Mouse (Mus musculus): ENCODE results near the gene Arhgap27. TPM values are rescaled to one million over a fixed set of nuclear protein-coding genes. Genes with fewer than 3 reads are reported as not detected.
"Not testable (repeated sequence)": the region's sequence is repeated elsewhere in the genome, so short reads cannot be mapped to it uniquely, and the experiment has no call there.

The Arhgap27 gene
- polyA plus RNA-seq (2016; fragmentation: Nextera tagmentation; extraction: Ambion mirVana) = 3.8 and 4.1 TPM in 2 replicates

DNA sequence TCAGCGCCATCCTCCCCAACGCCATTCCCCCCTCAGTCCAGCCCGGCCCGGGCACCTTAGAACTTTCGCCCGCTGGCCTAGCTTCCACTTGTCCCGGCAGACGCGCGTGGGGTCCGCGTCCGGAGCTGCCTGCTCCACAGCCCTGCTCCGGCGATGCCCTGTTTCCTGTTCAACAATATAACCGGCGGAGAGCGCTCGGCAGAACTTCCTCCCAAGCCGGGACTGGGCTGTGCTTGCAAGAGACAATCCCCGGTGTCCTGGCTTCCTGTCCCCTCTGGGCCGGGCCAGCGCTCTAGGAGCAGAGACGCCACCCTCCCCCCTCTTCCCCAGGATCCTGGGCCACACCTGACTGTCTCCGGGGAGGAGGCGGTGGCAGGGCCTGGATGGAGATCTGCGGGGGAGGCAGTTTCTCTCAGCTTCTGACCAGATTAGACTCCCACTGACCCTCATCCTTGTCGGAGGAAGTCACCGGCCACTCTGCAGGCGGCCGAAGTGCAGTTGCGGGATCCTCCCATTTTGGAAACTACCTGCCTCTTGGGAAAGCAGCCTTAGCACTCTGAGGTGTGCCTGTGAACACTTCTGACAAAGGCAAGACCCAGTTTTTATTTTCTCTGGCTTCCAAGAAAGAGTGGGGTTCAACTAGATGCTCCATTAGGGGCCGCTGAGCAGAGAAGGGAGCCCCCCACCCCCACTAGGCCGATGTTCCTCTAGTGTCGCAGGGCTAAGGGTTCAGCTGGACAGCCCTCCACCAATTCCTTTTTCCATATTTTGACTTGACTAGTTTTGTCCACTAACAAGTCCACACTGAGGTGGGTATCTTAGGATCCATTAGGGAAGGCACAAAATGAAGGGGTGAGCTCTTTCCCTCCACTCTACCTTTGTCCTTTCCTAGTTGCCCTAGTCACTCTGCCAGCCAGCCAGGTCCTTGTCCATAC is at the start of gene Arhgap27:
Arhgap27 (minus strand) TSS at position 479 of the 935 bp plus-strand sequence.
- Histone ChIP-seq H3K36me3 (peaks cover 26% of the 10 kb centered on the region), H3K27me3 (ENCODE audit: low read depth, poor library complexity, severe bottlenecking) (peaks cover 76% of the 10 kb centered on the region), H3K9me3 (replicated peaks) (no peaks in the 10 kb centered on the region), H3K4me1 (peaks cover 56% of the 10 kb centered on the region), H3K27ac (replicated peaks) (peak within 1 kb of the TSS; percentile 34), H3K4me3 (peak within 1 kb of the TSS; percentile 52)
- no peak for DNase-seq (ENCODE audit: low spot score)
- 1% methylated on average over 35 of the region's 35 CpGs for WGBS

DNA sequence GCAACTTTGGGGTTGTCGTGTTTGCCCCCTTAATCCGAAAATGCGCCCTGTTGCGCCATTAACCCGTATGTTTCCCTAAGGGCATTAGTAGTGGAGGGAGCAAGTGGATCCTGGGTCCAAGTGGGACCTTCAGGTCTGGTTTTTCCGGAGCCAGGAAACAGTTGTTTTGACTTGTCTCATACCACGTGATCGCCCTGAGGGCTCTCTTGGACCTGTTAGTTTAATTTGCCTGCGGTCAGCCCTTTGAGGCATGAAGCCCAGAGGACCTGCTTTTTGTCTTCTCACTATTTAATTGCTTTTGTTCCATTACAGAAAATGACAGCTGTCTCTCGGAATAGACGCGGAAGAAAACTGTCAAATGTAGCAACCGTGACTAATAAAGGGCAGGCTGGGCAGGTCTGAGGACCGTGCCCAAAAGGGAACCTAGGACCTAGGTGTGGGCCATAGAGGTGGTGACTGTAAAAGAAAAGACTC is 49.5 kb upstream of the Arhgap27 start:
- Histone ChIP-seq H3K4me3 (peak overlapping the region; percentile 85), H3K9me3 (replicated peaks) (no peaks in the 10 kb centered on the region), H3K36me3 (peaks cover 6% of the 10 kb centered on the region), H3K27ac (replicated peaks) (peak overlapping the region; percentile 84), H3K27me3 (ENCODE audit: low read depth, poor library complexity, severe bottlenecking) (no peaks in the 10 kb centered on the region), H3K4me1 (peaks cover 23% of the 10 kb centered on the region)
- no peak for DNase-seq (ENCODE audit: low spot score)
- 5% methylated on average over 14 of the region's 14 CpGs for WGBS

DNA sequence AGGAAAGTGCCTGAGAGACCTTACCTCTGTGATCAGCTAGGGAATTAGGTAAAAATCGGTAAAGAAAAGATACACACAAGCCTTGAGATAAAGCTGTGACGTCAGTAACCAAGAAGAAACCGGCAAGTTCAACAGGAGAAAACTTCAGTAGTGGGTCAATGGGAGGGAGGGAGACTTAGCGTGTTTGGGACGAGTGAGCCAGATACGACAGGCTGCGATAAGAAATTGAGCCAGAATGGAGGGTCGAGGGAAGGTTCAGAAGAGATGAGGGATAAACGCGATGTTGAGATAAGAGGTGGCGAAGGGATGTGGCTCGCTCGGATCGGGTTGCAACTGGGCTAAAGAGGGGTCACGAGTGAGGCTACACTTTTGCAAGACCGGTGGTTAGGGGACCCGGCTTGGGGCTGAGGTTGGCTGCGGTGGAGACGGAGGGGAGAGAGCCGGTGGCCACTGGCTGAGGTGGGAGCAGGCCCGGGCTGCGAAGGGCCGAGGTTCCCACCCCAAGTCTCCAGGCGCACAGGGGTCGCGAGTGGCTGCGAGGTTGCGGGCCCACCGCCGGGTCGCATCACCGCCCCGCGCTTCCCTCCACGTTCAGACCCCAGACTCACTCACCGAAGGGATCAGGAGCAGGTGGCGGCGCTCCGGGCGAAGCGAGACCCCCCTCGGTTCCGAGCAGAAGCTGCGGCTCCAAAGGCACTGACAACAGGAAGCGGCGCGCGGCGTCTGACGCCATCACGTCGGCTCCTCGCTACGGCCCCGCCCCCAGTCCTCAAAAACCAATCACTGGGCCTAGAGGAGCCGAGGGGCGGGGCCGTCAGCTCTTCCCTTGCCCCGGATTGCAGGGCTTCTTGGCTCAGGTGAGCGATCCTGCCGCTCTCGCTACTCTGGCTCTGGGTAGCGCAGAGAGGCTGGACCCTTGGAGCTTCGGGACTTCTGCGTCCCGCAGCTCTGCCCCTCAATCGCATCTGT is 48.8 kb upstream of the Arhgap27 start, which contains the start of gene Plekhm1:
Plekhm1 (minus strand) TSS at position 707 of the 969 bp plus-strand sequence.
- Histone ChIP-seq H3K27ac (replicated peaks) (peak within 1 kb of the TSS; percentile 84), H3K4me3 (peak within 1 kb of the TSS; percentile 85), H3K9me3 (replicated peaks) (no peaks in the 10 kb centered on the region), H3K36me3 (peaks cover 6% of the 10 kb centered on the region), H3K4me1 (peaks cover 23% of the 10 kb centered on the region), H3K27me3 (ENCODE audit: low read depth, poor library complexity, severe bottlenecking) (no peaks in the 10 kb centered on the region)
- under 1% methylated on average over 67 of the region's 67 CpGs for WGBS
- DNase-seq (ENCODE audit: low spot score) = peak; percentile 94

DNA sequence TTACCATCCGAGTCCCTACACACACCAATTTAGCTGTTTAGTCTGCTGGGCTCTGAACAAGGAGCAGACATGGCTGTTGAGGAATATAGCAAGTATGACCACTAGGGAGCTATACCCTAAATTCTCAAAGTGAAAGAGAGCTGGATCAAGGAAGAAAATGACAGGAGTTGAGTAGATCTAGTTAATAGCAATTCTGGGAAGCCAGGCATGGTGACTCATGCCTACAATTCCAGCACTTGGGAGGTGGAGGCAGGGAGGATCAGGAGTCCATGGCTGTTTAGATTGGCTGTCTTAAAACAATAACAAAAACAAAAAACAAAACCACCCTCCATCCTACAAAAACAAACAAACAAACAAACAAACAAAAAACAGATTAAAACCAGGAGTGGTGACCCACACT is 47.8 kb upstream of the Arhgap27 start:
- no peak for DNase-seq (ENCODE audit: low spot score)
- WGBS = 88% methylated on average over 1 of the region's 1 CpGs
- Histone ChIP-seq H3K36me3 (peaks cover 12% of the 10 kb centered on the region), H3K9me3 (replicated peaks) (no peaks in the 10 kb centered on the region), H3K27me3 (ENCODE audit: low read depth, poor library complexity, severe bottlenecking) (no peaks in the 10 kb centered on the region), H3K4me3 (peak overlapping the region; percentile 85), H3K27ac (replicated peaks) (no peak overlapping the region), H3K4me1 (peaks cover 23% of the 10 kb centered on the region)

DNA sequence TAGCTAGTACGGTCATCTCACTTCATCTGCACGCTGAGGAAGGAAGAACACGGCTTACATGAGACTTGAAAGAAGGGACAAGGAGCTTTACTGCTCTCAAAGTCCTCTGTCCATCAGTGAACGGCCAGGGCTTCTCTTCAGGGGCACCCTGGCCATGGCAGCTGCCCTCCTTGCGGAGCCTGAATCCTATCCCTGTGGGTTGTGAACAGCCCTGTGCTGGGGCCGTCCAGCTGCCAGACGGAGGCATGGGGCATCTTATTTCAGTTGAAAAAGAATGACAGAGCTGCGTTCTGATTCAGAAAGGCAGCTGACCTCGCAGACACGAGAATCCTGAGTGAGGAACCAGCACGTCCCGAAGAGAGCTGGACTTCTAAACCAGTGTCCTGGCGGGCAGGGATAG is 45.4 kb upstream of the Arhgap27 start:
- Histone ChIP-seq H3K9me3 (replicated peaks) (no peaks in the 10 kb centered on the region), H3K27me3 (ENCODE audit: low read depth, poor library complexity, severe bottlenecking) (no peaks in the 10 kb centered on the region), H3K36me3 (peaks cover 29% of the 10 kb centered on the region), H3K4me3 (no peak overlapping the region), H3K27ac (replicated peaks) (no peak overlapping the region), H3K4me1 (peaks cover 23% of the 10 kb centered on the region)
- WGBS = 93% methylated on average over 13 of the region's 13 CpGs
- DNase-seq (ENCODE audit: low spot score) = no peak

DNA sequence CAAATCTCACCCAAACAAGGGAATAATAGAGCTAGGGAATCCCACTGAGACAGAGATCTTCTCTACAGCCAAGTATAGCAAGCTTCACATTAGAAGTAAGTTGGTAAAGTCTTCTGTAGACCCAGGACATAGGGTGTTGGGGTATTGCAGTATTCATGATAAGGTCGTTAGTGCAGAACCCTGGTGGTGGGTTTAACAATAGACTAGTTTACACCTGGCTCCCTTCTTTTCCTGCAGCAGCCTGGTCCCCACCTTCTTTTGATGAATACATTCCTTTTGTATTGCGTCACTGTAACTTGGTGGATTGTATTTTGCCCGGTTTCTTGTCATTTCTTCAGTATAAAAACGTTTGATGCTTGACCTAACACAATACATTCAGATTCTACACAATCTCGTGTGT is 43.6 kb upstream of the Arhgap27 start:
- H3K27me3 ChIP-seq (ENCODE audit: low read depth, poor library complexity, severe bottlenecking); H3K4me3 ChIP-seq; H3K9me3 ChIP-seq (replicated peaks); H3K27ac ChIP-seq (replicated peaks); DNase-seq (ENCODE audit: low spot score): not testable (repeated sequence)
- H3K36me3 ChIP-seq = peaks cover 46% of the 10 kb centered on the region
- WGBS = 72% methylated on average over 5 of the region's 5 CpGs
- H3K4me1 ChIP-seq = peaks cover 16% of the 10 kb centered on the region

DNA sequence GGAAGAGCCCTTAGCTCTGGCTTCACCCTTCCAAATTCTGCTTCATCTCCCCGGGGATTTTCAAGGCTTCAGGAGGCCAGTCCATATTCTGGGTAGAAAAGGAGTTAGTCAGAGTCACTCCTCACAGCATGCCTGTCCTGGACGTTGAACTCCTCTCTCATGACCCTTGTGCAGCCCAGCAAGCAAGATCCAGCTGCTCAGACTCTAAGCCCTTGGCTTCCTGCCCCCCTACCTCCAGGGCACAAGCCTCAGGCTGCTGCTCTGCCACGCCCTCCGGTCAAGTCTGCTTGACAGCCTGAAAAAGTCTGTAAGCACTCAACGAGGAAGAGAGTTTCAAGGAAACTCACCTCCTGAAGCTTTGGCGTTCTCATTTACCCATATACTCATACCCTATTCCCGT is 43.1 kb upstream of the Arhgap27 start:
- no peak for DNase-seq (ENCODE audit: low spot score)
- Histone ChIP-seq H3K4me3 (no peak overlapping the region), H3K36me3 (peaks cover 51% of the 10 kb centered on the region), H3K9me3 (replicated peaks) (no peaks in the 10 kb centered on the region), H3K4me1 (peaks cover 10% of the 10 kb centered on the region), H3K27ac (replicated peaks) (no peak overlapping the region), H3K27me3 (ENCODE audit: low read depth, poor library complexity, severe bottlenecking) (no peaks in the 10 kb centered on the region)
- WGBS = 83% methylated on average over 7 of the region's 7 CpGs

DNA sequence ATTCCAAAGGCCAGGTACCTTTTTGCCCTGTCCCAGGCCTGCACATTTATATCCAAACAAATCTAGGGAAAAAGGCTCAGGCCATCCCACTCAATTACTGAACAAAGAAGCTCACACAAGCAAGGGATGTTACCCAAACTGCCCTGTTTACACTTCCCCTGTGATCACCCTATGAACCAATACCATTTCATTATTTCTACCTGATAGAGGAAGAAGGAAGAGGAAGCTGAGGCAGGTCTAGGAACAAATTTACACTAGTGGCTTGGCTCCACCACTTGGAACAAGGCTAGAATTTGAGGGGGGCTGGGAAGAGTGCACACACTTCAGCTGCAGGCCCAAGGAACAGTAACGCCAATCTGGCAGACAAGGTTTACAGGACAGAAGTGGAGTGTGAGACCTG is 42.3 kb upstream of the Arhgap27 start:
- H3K27me3 ChIP-seq (ENCODE audit: low read depth, poor library complexity, severe bottlenecking) = no peaks in the 10 kb centered on the region
- WGBS = 90% methylated on average over 1 of the region's 1 CpGs
- H3K4me1 ChIP-seq = peaks cover 3% of the 10 kb centered on the region; the same call in 1 of the 2 replicates
- H3K4me3 ChIP-seq = no peak overlapping the region
- H3K36me3 ChIP-seq = peaks cover 54% of the 10 kb centered on the region
- H3K27ac ChIP-seq (replicated peaks) = no peak overlapping the region
- H3K9me3 ChIP-seq (replicated peaks) = no peaks in the 10 kb centered on the region
- DNase-seq (ENCODE audit: low spot score) = no peak

DNA sequence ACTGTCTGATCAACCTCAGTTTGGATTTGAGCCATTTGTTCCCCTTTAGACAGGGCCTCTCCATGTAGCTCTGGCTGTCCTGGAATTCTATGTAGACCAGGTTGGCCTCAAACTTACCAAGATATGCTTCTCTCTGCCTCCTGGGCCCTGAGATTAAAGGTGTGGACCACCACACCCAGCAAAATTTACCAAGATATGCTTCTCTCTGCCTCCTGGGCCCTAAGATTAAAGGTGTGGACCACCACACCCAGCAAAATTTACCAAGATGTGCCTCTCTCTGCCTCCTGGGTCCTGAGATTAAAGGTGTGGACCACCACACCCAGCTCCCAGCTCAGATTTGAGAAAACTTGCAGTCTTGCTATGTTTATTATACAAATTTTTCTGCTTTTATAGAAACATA is 41.1 kb upstream of the Arhgap27 start:
- peaks cover 54% of the 10 kb centered on the region for H3K36me3 ChIP-seq
- no peaks in the 10 kb centered on the region for H3K9me3 ChIP-seq (replicated peaks)
- no peak overlapping the region for H3K27ac ChIP-seq (replicated peaks)
- no peaks in the 10 kb centered on the region for H3K4me1 ChIP-seq
- no peak overlapping the region for H3K4me3 ChIP-seq
- DNase-seq (ENCODE audit: low spot score) = no peak
- no peaks in the 10 kb centered on the region for H3K27me3 ChIP-seq (ENCODE audit: low read depth, poor library complexity, severe bottlenecking)

DNA sequence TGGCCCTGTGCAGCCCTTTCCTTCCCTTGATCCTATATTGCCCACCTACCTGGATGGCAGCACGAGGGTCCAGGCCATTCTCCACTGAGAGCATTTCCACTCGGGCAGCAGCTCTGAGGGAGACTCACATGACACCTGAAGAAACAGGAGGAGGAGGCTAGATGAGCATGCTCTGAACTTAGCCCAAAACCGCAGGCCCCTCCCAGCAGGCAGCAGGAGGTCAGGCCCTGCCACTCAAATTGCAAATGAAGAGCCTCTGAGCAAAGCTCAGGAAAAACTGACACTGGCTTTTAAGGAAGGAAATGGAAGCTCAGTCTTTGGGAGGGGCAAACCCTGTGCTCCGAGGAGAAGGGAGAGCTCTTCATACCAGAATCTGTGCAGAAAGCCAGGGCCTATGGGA is 40.3 kb upstream of the Arhgap27 start:
- no peaks in the 10 kb centered on the region for H3K27me3 ChIP-seq (ENCODE audit: low read depth, poor library complexity, severe bottlenecking)
- peaks cover 52% of the 10 kb centered on the region for H3K36me3 ChIP-seq
- H3K4me3 ChIP-seq = no peak overlapping the region
- no peaks in the 10 kb centered on the region for H3K4me1 ChIP-seq
- H3K9me3 ChIP-seq (replicated peaks) = no peaks in the 10 kb centered on the region
- 59% methylated on average over 4 of the region's 4 CpGs for WGBS
- no peak for DNase-seq (ENCODE audit: low spot score)
- H3K27ac ChIP-seq (replicated peaks) = no peak overlapping the region

DNA sequence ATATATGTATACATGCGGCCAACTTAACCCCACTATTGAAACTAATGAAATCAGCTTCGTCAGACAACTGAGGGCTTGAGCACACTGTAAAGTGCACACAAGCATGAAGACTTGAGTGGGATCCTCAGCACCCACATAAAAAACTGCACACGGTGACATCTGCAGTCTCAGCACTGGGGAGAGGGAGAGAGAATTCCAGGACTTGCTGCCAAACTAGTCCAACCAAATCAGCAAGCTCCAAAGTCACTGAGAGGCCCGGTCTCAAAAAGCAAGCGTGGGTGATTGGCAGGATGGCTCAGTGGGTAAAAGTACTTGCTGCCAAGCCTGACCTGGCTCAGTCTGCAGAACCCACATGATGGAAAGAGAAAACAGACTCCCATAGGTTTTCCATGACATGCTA is 39.2 kb upstream of the Arhgap27 start:
- Histone ChIP-seq H3K27ac (replicated peaks) (no peak overlapping the region), H3K36me3 (peaks cover 54% of the 10 kb centered on the region), H3K9me3 (replicated peaks) (no peaks in the 10 kb centered on the region), H3K4me1 (no peaks in the 10 kb centered on the region), H3K4me3 (no peak overlapping the region), H3K27me3 (ENCODE audit: low read depth, poor library complexity, severe bottlenecking) (no peaks in the 10 kb centered on the region)
- WGBS = 94% methylated on average over 5 of the region's 5 CpGs
- no peak for DNase-seq (ENCODE audit: low spot score)

DNA sequence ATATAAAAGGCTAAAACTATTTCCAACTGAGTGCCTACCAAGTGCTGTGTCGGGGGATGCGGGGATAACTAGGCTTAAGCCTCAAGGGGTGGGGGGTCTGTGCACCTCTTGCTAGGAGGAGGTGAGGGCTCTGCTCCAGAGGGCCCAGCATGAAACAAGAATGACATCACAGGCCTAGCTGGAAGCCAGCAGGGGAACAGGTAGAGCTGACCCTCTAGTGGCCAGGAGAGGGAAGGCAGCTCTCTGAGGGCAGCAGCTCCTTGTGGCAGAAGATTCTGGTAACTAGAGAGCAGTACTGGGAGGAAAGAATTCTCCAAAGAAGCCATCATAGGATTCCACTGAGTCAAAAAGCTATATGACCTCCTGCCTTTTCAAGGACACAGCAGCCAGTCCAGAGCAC is 38.7 kb upstream of the Arhgap27 start:
- peaks cover 55% of the 10 kb centered on the region for H3K36me3 ChIP-seq
- H3K4me1 ChIP-seq = no peaks in the 10 kb centered on the region
- H3K27ac ChIP-seq (replicated peaks) = no peak overlapping the region
- no peak overlapping the region for H3K4me3 ChIP-seq
- H3K9me3 ChIP-seq (replicated peaks) = no peaks in the 10 kb centered on the region
- 52% methylated on average over 2 of the region's 2 CpGs for WGBS
- H3K27me3 ChIP-seq (ENCODE audit: low read depth, poor library complexity, severe bottlenecking) = no peaks in the 10 kb centered on the region
- DNase-seq (ENCODE audit: low spot score) = peak; percentile 15
